Mouse (Mus musculus) kidney, postnatal 25 days (tissue): ENCODE measurements at regions not wholly inside any gene's neighbourhood (a gene's known extent, or its start where the extent isn't known, plus 50 kb on each side); places are given as distances from the start of the nearest gene placed in this dataset.
A peak's percentile ranks its signal among the peaks of the same experiment; 100 is the strongest.

Experiments
- DNase-seq, 2 experiments: peaks; one replicate each; pipeline ENCODE4 v3.0.0; 2021; ENCODE audit warnings: mixed read lengths in 2 of 2

DNA sequence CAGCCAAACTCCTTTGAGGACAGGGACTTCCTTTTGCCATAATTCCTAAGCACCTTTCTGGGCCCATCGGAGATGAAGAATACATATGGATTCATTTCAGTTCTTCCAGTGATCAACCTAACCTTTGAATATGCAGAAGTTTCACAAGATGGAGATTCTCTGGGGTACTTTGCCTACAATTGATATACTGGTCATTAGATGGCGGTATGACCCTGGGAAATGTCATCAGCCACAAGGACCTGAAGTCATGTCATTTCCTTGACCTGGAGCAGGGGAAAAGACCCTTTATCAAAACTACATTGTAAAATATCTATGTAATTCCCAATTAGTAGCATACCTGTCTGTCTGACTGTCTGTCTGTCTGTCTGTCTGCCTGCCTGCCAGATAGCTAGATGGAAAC is 164.0 kb upstream of the Slc24a3 start:
- no peak for DNase-seq

DNA sequence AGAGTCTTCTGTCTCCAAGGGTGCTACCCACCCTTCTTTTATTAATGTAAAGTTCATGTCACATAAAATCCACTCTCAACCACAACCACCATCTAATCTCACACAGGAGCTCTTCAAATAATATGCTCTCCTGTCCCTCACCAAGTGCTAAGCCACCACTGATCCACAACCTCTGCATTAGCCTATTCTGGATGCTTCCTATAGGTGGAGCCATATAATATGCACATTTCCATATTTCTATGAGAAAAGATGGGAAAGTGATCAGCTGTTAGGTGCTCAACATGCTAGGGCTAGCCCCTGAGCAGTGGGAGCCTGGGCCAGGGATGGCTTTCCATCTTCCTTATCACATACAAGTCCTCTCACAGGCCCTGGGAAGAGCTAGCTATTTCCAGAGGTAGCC is 156.9 kb upstream of the Slc24a3 start:
- no peak for DNase-seq

DNA sequence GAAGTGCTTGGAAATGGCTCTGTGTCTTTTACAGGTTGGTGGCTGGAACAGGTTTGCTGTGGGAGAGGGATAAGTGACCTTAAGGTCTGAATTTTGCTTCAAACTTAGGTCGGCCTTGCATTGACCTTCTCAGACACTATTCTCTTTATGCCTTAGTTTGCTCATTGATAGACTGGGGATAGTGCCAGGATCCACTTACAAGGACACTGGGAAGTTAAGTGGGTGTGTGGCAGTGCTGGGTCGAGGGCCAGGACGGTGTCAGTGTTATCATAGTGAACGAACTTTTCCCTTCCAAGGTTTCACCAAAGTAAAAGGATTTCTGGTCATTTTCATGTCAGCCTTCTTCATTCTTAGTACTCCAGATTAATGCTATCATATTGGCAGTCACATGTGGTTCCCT is 156.3 kb upstream of the Slc24a3 start:
- no peak for DNase-seq

DNA sequence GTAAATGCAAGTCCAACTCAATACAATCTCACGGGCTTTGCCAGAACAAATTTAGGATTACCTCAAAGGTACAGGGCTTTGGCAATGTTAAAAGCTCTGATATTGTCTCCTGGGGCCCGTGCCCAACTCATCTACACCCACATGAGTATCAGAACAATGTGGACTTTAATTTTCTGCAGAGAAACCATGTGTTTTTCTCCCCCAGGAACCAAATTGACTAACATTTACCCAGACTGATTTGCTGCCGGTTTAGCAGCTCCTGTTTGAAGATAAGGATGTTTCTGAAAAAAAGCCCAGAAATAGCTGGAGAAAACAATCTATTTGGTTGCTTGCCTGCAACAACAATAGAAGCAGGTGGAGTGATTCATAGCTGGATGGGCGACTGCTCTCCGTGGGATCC is 151.6 kb upstream of the Slc24a3 start:
- no peak for DNase-seq

DNA sequence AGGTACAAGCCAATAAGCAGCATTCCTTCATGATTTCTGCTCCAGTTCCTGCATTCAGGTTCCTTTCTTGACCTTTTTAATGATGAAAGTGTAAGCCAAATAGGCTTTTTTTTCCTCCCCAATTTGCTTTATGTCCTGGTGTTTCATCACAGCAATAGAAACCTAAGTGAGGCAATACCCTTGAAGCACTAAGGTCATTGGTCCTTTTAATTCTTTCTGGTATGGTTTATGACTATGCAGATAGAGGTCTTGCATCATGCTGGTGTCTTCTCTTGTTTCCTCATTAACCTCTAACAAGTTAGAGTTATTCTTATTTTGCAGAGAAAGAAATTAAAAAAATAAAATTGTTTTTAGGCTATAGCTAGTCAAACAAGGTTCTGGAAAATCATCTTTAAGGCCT is 150.6 kb upstream of the Slc24a3 start:
- no peak for DNase-seq

DNA sequence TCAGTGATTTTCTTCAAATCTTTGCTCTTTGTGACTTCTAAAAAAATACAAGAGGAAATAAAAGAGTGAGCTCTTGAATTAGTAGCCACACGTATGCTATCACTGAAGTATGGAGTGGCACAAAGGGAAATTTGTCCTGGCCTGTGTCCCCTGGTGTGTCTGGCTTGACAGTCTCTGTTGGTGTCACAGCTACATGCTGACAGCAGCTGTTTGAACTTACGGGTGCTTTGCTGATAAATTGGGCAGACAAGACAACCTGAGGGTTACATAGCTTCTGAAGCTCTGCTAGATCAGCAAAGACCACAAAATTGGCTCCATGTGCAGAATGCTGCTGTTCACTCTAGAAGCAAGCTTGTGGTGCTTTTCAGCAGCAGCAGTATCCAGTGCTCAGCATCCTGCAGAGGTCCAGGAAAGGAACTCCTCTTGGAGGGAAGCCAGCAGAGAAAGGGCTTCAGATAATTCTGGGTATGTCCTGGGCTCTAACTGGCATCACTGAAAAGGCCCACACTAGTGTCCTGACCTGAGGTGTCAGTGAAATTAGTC is 149.9 kb upstream of the Slc24a3 start:
- DNase-seq: no peak

DNA sequence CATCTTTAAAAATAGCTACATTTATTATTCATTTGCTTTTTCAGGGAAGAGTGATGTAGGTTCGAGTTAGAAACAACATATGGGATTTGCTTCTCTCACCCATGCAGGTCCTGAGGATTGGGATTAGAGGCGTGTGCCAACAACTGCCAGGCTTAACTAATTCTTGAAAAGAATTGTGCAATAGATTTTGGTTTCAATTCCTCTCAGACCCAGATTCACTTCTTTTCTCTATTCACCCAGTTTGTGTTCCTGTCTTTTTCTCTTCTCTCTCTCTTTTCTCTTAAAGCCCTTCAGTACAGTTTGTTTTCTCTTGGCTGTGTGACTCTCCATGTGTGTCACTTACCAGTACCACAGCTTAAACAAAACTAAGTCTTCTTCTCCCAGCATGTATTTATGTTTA is 119.8 kb upstream of the Slc24a3 start:
- DNase-seq: no peak

DNA sequence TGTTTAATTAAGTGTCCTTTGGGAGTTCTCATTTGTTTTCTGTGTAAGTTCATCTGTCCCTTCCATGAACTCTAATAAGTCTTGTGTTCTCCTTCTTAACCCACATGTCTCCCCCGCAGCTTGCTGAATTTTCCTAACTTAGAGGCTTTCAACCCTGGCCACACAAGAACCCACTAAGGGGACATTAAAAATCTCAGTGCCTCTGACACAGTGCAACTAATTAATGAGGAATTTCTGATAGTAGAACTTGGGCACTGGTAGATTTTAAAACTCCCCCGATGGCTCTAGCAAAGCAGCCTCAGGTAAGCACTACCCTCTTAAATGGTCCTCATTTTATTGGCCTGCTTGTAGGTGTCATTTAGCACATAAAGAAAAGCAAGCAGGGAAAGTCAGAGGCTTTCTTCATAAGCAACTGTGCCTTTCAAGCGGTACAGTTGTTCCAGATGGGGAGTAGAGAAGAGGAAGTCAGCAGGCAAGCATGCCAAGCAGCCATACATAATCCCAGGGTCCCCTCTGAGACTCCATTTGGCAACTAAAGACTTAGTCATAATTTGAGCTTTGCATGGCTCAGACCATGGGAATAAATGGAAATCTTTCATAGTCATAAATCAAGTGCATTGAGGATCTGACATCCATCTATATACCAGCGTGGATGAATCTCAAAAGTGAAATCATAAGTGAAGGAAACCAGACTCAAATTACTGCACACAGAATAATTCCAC is 117.7 kb upstream of the Slc24a3 start:
- DNase-seq: no peak

DNA sequence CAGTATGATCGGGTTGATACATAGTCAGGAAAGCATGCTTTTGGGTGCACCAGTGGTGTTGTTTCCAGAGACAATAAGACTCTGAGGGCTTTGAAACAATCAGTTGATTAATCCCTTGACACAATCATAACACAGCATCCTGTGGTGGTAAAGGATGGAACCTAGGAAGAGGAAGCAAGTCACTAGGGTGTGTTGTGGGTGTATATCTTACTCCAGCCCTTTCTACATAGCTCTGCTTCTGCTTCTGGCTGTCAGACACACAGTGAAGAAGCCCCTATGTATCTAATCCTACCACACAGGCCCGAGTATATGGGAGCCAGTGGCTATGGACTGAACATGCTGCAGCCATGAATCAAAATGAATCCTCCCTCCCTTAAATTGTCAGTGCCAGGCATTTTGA is 115.1 kb upstream of the Slc24a3 start:
- DNase-seq: no peak

DNA sequence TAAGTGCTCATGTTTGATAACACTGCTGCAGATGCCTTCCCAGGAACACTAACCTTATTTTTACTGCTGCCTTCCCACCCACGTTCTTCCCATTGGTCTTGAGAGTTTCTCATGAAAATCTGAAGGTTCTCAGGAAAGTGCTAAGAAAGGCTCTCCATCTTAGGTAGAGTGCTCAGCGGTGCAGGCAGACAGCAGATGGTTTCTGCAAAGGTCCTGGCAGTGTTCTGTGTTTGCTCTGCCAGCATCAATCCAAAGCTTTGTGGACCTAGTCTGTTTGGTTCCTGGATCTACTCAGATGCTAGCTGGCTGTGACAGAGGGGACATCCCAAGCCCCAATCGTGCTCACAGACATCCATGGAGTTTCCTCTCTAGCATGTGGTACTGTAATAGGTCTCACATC is 111.3 kb upstream of the Slc24a3 start:
- DNase-seq: no peak

DNA sequence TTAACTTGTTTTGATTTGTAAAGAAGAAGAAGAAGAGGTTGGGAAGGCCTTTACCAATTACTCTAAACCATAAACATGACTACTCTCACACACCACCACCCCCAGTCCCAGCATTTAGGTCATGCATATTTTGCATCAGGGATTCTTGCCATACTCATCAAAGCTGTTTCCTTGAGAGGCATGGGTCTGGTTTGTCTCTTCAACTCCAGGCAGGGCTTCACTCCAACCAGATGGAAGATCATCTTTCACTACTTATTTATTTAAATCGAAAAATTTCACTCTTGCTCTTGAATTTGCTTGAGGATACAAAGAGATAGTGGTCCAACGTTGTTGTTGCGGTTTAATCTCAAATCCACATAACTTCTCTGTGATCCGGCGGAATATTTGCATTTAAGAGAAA is 110.8 kb upstream of the Slc24a3 start:
- DNase-seq: no peak

DNA sequence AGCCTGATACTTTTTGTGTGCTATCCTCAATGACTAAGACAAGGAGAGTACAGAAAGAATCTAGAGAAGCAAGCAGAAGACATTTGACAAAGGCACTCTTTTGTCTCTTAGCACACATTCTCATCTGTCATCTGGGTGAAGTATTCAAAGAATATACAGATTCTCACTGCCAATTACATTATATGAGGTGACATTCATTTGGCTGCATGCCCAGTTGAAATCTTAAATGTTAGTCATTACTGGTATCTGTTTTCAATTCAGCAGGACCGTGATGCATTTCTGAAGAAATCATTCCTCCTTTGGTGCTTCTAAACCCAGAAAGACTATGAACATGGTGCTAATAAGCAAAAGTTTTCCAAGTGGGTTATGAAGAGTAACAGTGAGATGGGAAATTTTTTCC is 97.6 kb upstream of the Slc24a3 start:
- no peak for DNase-seq

DNA sequence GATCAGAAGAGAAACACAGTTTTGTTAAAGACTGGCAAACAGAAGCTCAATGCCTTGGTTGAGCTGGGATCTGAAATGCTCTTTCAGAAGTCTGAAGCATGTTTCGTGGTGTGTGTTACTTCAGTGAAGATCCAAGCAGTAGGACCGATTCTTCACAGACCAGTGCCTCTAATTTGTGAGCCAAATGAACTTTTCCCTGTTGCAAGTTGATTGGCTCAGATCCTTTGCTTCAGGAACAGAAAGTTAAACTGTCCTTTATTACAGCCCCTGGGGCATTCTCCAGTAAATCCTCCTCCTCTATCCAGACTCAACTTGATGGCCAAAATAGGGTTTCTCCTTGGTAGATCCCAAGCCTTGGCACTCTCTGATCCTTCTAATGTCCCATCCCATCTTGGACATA is 85.6 kb upstream of the Slc24a3 start:
- DNase-seq: no peak

DNA sequence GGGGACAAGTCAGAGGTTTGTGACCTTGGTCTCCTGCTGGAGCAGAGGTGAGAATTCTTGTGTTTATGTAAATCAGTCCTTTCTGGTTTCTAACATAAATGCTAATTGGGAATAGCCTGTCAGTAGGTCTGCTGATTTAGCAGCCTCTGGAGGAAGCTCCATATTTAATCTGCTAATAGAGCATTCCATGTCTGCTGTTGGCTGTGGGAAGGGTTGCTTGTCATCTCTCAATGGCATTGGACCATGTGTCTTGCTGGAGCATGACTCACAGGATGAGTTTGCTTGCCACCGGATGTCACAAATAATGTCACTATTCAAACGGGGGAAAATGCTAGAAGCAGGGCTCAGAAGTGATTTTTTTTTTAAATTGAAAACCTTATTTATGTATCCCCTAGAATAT is 82.9 kb upstream of the Slc24a3 start:
- peak in 1 of 2 experiments; percentile 10 for DNase-seq

DNA sequence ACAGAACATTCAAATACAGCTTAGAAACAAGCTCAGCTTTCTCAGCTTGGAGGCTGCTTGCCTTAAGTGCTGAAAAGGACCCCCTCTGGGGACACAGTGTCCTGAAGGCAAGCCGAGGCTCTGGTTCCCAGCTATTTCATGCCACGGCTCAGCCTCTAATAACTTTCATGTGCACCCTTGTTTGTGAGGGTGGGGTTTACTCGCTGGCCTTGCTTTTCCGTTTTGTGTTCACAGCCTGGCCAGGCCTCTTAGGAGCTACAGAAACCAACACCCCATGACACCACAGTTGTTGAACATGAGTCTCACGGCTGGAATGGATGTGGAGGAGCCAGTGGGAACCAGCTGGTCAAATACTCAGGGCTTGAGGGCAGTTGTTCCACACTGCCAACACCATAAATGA is 81.4 kb upstream of the Slc24a3 start:
- no peak for DNase-seq

DNA sequence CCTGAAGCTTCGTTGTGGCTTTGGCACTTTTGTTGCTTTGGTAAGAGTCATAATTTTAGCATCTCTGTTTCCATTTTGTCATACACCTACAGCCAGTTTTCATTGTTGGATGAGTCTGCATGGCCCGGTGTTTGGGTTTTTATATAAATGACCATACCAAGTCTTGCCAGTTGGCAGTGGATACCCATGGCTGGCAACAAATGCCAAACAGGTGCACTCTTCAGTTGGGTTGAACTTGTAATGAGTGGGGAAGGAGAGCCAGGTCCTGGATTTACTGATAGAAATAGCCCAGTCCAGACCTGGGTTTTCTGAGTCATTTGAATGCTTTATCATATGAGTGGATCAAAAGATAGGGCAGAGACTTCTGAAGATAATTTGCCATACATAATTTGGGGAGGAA is 64.3 kb upstream of the Slc24a3 start:
- DNase-seq: no peak

DNA sequence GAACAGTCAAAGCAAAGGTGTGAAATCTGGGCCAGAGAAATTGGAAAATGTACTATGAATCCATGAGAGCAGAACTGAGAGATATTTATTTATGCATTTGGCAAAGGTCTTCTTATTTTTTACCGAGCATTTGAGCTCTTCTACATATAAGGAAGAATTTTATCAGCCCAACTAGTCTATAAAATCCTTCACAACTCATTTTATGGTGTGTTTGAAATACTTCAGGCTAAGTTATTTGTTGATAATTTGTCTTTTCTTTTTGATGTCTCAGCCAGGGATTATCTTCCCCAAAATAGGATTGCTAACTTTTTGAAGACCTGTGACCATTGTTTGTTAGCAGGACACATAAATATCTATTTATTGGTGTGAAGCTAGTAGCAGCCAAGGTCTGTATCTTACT is 55.9 kb upstream of the Slc24a3 start:
- no peak for DNase-seq

DNA sequence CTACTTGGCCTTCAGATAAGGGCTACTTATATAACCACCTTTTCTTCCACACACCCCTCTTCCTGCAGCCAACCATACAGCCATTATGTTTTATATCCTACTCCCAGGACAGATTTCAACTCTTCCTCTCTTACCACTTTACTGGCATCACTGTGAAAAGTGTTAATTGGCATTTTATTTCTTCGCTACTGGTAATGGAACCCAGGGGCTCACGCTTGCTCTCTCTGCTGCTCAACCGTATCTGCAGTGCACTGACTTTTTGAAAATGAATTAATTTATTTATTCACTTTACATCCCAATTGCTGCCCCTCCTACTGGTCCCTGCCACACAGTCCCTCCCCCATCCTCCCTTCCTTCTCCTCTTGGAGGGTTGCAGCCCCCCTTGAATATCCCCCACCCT is 52.5 kb upstream of the Slc24a3 start:
- DNase-seq: no peak
